Mouse (Mus musculus): Measurements from ENCODE around the gene Slc39a1. TPM values are rescaled to one million over a fixed set of nuclear protein-coding genes. Genes with fewer than 3 reads are reported as not detected.
"Not testable (repeated sequence)": the region's sequence is repeated elsewhere in the genome, so short reads cannot be mapped to it uniquely, and the experiment has no call there.

Gene Slc39a1
- total RNA-seq, 1 experiment from 2014 or later, result 106 TPM

GRCm38 (mm10) chr3:90241251-90241650 lies 6.7 kb upstream of the Slc39a1 start:
- no peak for DNase-seq

GRCm38 (mm10) chr3:90241669-90242358 lies 6.2 kb upstream of the Slc39a1 start:
- DNase-seq, result no peak

GRCm38 (mm10) chr3:90242984-90243775 lies 4.8 kb upstream of the Slc39a1 start, which contains the start of gene Creb3l4:
TSS of gene Creb3l4 (minus strand) at chr3:90243512.
- DNase-seq, result peak; percentile 66

GRCm38 (mm10) chr3:90245406-90245805 lies 2.6 kb upstream of the Slc39a1 start:
- DNase-seq, result no peak

- DNase-seq, result no peak
Measured at GRCm38 (mm10) chr3:90247630-90247959, 377 bp upstream of the Slc39a1 start.

DNA sequence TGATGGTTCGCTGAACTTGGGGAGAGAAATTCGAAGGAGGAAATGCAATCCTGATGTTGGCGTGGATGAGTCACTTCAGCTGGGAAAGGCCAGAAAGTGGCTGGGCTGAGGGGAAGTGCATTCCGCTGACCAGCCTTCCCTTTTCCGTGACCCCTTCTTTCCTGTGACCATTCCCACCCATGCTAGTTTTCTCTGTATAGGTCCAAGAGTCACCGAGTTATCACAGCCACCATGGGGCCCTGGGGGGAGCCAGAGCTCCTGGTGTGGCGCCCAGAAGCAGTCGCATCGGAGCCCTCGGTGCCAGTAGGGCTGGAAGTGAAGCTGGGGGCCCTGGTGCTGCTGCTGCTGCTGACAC lies 751 bp downstream of the Slc39a1 start:
- peak; percentile 65 for DNase-seq

DNA sequence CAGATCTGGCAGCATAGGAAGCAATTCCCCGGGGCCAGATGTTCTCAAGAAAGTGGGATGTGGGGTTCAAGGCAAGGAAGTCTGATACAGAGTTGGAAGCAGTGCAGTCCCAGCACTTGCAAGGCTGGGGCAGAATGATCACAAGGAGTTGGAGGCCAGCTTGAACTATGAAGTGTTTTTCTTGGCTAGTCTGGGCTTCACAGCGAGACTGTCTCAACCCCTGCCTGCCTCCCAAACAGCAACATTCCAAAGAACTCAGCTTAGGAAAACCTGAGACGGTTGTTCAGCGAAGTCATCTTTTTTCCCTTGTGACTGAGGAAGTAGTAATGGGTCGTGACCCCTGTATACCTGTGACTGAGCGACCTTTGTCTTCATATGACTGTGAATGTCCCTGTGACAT lies 2.8 kb downstream of the Slc39a1 start:
- DNase-seq, result no peak

GRCm38 (mm10) chr3:90251731-90252226 lies 3.8 kb downstream of the Slc39a1 start:
- DNase-seq, result not testable (repeated sequence)

DNA sequence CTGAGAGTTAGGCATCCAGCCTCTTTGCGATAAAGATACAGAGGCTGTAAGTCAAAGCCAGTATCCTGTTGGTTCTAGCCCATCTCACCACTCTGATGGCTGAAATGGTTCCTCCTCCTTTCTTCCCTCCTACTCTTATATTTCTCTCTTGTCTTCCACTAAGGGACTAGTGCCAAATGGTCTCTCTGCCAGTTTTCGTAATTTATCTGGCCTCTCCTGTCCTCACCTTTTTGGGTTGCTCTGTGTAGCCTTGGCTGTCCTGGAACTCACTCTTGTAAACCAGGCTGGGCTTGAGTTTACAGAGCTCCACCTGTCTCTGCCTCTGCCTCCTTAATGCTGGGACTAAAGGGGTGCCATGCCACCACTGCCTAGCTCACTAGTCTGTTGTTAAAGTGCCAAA lies 4.7 kb downstream of the Slc39a1 start:
- peak; percentile 32 for DNase-seq

GRCm38 (mm10) chr3:90253174-90253573 lies 5.2 kb downstream of the Slc39a1 start:
- not testable (repeated sequence) for DNase-seq

GRCm38 (mm10) chr3:90253653-90254418 lies 5.9 kb downstream of the Slc39a1 start, which contains the start of gene Crtc2:
TSS of gene Crtc2 (plus strand) at chr3:90254163.
- peak; percentile 97 for DNase-seq

DNA sequence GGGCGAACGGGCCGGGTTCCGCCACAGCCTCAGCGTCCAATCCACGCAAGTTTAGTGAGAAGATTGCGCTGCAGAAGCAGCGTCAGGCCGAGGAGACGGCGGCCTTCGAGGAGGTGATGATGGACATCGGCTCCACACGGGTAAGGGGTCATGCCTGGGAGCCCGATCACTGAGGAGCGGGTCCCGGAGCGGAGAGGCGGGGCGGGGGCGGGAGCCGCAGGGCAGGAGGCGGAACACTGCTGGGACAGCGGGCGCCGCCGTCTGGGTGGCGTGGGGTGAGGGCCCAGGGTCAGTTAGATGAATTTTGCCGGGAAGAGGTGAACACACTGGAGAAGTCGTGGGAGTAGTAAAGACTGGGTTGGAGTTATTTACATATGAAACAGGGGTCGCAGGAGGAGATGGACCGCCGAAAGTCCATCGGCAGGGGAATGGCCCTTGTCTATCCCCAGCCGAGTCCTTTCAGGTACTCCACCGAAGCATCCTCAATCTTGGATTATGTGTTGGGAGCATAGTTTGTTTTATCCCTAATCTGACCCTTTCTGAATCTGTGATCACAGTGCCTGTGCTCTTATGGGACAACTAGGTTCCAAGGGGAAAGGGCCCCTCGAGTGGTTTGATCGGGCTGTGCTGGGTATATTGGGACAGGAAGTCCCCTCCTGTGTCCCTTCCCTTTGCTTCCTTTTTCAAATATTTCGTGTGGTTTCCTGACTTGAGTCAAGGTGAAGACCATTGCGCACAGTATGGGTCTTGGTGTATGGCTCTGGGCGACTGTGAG lies 6.6 kb downstream of the Slc39a1 start:
- DNase-seq, result peak; percentile 79

DNA sequence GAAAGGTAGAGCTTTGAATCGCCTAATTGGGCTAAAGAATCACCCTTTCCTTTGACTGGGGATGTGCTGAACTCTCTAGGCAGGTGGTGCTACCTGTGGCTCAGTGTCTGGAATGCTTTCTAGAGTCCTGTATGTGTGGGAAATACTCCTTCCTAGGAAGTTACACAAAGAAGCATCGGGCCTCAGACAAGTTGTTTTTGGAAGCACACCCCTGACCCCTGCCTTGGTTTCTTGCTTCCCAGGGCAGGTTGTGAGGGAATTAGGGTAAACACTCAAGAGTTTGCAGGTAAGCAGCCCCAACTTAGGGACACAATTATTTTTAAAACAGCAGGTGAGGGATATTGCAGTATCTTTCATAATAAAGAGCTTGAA lies 7.2 kb downstream of the Slc39a1 start:
- no peak for DNase-seq

- no peak for DNase-seq
Measured at GRCm38 (mm10) chr3:90255784-90256353, 7.9 kb downstream of the Slc39a1 start.

DNA sequence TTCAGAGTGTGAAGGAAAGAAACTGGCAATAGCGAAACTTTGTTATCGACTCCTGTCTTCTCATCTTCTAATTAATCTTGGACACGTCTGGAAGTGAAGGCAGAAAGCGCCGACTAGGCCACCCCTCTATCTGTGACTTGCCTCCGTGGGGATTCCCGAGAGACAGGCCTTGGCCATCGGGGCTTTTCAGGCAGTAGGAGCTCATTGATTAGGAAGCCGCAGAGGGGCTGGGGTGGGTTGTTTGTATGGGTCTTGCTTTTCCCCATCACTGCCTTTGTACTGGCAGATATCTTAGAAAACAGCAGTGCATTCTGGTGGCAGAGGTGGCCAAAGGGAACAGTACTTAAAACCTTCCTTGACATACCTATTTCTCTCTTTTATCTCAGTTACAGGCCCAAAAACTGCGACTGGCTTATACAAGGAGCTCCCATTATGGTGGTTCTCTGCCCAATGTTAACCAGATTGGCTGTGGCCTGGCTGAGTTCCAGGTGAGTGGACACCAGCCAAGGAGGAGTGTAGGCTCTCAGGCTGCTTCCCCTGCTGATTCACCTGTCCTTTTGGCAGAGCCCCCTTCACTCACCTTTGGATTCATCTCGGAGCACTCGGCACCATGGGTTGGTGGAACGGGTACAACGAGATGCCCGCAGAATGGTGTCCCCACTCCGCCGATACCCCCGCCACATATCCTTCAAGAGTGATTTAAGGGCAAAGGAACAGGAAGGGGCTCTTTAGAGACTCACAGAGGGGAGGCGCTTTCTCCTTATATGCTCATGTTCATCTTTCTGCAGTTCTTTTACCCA lies 9.0 kb downstream of the Slc39a1 start:
- DNase-seq, result peak; percentile 36

DNA sequence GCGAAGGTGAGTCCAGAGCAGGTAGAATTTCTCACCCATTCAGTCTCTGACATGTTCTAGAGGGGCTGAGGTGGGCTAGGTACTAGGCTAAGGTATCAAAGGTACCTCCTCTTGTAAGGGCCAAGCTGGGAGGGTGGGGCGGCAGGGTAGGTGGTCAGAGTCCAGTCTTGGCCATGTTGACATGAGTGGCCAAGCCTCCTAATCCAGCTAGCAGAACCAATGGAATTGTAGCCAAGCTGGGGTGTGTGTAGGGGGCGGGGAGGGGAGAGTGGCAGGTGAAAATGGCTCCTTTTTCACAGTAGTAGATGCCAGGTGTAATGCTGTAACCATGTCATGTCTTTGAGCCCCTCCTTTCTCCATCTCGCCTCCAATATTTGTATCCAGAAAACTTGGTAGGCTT lies 10.5 kb downstream of the Slc39a1 start:
- DNase-seq, result no peak

- DNase-seq, result no peak
Measured at GRCm38 (mm10) chr3:90263121-90263771, 15.3 kb downstream of the Slc39a1 start.

DNA sequence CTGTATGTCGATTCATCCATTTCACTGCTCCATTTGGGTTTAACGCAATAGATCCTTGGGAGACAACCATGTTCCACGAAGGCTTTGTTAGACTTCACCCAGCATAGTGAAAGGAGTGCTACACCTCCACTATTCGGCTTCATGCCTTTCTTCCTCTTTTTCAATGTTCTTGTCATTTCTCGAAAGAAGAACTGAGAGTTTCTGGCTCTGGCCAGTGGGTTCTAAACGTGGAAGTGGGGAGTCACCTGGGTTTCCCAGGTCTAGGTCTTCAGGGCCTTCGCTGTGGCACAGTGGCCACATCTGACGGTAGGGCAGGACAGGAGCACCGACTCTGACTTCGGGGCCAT lies 16.7 kb downstream of the Slc39a1 start:
- no peak for DNase-seq

DNA sequence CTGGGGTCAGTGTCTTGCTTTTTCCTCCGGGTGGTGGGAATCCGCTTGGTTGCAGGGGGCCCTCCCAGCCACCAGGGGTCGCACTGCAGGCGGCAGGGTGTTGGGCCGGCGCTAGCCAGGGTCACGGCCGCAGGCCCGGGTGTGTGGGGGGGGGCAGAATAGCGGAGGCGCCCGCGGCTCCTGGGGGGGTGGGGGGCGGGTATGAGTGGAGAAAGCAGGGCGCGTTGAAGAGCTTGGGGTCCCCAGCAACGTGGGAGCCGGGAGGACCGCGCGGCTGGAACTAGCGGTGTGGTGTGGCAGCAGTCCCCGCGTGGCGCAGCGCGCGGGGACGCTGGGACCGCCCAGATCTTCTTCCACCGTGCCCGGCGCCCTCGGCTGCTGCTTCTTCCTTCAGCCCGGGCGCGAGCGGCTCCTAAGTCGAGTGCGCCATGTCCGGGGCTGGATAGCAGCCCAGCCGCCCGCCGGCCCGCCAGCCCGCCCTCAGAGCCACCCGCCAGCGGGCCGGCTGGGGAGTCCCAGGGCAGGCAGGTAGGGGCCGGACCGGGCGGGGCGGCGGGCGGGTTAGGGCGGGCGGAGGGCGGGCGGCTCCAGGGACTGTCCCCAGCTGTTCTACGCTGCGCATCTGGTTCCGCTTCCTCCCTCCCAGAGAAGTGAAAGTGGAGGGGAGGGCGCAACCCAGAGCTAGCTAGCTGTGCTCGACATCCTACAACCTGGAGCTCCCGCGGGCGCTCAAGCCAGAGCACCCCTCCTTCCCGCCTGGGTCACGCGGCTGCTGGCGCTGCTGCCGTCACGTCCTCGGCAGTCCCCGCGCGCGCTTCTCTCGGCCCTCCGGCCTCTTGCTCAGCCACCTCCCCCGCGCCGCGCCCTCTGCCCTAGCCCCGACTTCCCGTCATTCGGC lies 17.3 kb downstream of the Slc39a1 start, which contains the start of gene Dennd4b:
Gene Dennd4b, plus strand, starts transcription at position 152 of the 898 bp plus-strand sequence.
- peak; percentile 98 for DNase-seq

Data from adrenal gland, postnatal 14 days (tissue).